Mouse (Mus musculus) embryonic facial prominence, embryonic 11.5 days (tissue): ENCODE measurements around the gene Itga1. TPM values are rescaled to one million over a fixed set of nuclear protein-coding genes. Genes with fewer than 3 reads are reported as not detected.
A peak's percentile ranks its signal among the peaks of the same experiment; 100 is the strongest.

ENCODE experiments used
- ATAC-seq: fragments of 200-750 bp; cut with Nextera tagmentation; replicated peaks from 2 replicates; pipeline ENCODE4 v1.8.0; 2017; ENCODE audit warnings: low read depth; ENCODE audit not compliant: insufficient number of reproducible peaks, low FRiP score, low TSS enrichment
- DNase-seq: peaks from one replicate; pipeline ENCODE4 v3.0.0-alpha.2; 2015; ENCODE audit warnings: low spot score
- H3K27ac ChIP-seq: fragments of 300-500 bp; sonication (generic); replicated peaks from 2 replicates; pipeline ENCODE4 v1.5.1; 2014; ENCODE audit warnings: mild to moderate bottlenecking, low read depth, low read length, control low read depth
- H3K27me3 ChIP-seq: fragments of 300-500 bp; sonication (generic); 2 replicates; pipeline ENCODE4 v1.6.1; 2014; ENCODE audit warnings: mild to moderate bottlenecking, low read length, moderate library complexity, mixed read lengths; ENCODE audit not compliant: control insufficient read depth, insufficient read depth
- H3K36me3 ChIP-seq: fragments of 300-500 bp; sonication (generic); replicated peaks from 2 replicates; pipeline ENCODE4 v1.6.1; 2014; ENCODE audit warnings: low read depth, mild to moderate bottlenecking, low read length, moderate library complexity, mixed read lengths; ENCODE audit not compliant: control insufficient read depth, insufficient read depth
- H3K4me1 ChIP-seq: fragments of 300-500 bp; sonication (generic); 2 replicates; pipeline ENCODE4 v1.6.1; 2014; ENCODE audit warnings: low read length, mixed read lengths; ENCODE audit not compliant: control insufficient read depth, insufficient read depth
- H3K4me2 ChIP-seq: fragments of 300-500 bp; sonication (generic); 2 replicates; pipeline ENCODE4 v1.6.1; 2014; ENCODE audit warnings: low read depth, mild to moderate bottlenecking, control low read depth, low read length, moderate library complexity
- H3K4me3 ChIP-seq: fragments of 300-500 bp; sonication (generic); 2 replicates; pipeline ENCODE4 v1.5.1; 2014; ENCODE audit warnings: low read depth, low read length, control low read depth
- H3K9ac ChIP-seq: fragments of 300-500 bp; sonication (generic); replicated peaks from 2 replicates; pipeline ENCODE4 v1.6.1; 2014; ENCODE audit warnings: mild to moderate bottlenecking, control low read depth, low read length
- H3K9me3 ChIP-seq: fragments of 300-500 bp; sonication (generic); replicated peaks from 2 replicates; pipeline ENCODE4 v1.6.1; 2016; ENCODE audit warnings: mild to moderate bottlenecking, low read length, inconsistent platforms, mixed read lengths; ENCODE audit not compliant: control insufficient read depth
- WGBS: fragments of 180-500 bp; shearing (Covaris S2); extraction: QIAGEN DNeasy Blood & Tissue Kit; methylation state at CpG from one replicate; pipeline ENCODE4 v1.1.7; 2014; 5-methylcytosine and 5-hydroxymethylcytosine counted together
- polyA plus RNA-seq: library from polyadenylated mRNA; unstranded; fragments of >200 nt; fragmentation: Nextera tagmentation; extraction: Ambion mirVana; gene quantifications from 2 replicates; pipeline ENCODE4 v1.2.1, GENCODE M21; 2014

The Itga1 gene
- polyA plus RNA-seq, 1 experiment from 2014 or later: 2.6 TPM

DNA sequence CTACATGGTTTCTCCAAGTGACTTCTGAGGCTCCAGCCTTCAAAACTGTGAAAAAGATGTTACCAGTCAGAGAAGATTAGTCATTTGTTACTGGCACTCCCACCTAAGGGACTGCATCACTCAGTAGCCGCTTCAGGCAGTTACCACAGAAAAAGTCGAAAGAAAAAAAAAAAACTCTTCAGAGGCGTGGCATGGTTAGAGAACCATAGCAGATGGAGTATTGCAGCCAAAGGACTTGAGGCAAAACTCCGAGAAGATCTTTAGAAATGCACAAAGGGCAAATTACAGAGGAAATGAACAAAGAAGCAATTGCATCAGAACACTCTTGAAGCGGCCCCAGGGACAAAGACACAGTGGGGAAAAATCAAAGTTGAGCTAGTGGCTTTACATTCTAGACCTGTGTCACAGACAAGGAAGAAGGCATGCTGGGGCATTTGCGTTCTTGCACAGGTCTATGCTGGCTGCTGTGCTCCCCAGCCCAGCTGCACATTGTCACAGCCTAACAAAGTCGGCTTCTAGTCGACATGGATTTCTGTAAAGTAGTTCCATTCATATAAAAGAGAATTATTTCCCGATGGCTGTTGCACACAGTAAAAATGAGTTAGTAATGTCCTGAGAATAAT lies 95.4 kb downstream of the Itga1 start:
- no peak for ATAC-seq
- DNase-seq: no peak
- Histone ChIP-seq H3K27ac (no peak overlapping the region), H3K36me3 (no peaks in the 10 kb centered on the region), H3K9me3 (no peaks in the 10 kb centered on the region), H3K4me2 (no peak overlapping the region), H3K9ac (no peak overlapping the region), H3K27me3 (no peaks in the 10 kb centered on the region), H3K4me3 (no peak overlapping the region), H3K4me1 (no peaks in the 10 kb centered on the region)
- 49% methylated on average over 9 of the region's 9 CpGs for WGBS

GRCm38 (mm10) chr13:115005342-115005741 lies 96.4 kb downstream of the Itga1 start:
- Histone ChIP-seq H3K27me3 (no peaks in the 10 kb centered on the region), H3K4me1 (no peaks in the 10 kb centered on the region), H3K4me3 (no peak overlapping the region), H3K9me3 (no peaks in the 10 kb centered on the region), H3K4me2 (no peak overlapping the region), H3K9ac (no peak overlapping the region), H3K36me3 (no peaks in the 10 kb centered on the region), H3K27ac (no peak overlapping the region)
- WGBS: 81% methylated on average over 6 of the region's 6 CpGs
- no peak for ATAC-seq
- DNase-seq: no peak

GRCm38 (mm10) chr13:115003444-115004053 lies 98.2 kb downstream of the Itga1 start:
- Histone ChIP-seq H3K9me3 (no peaks in the 10 kb centered on the region), H3K9ac (no peak overlapping the region), H3K36me3 (no peaks in the 10 kb centered on the region), H3K27ac (no peak overlapping the region), H3K4me3 (no peak overlapping the region), H3K4me1 (no peaks in the 10 kb centered on the region), H3K4me2 (no peak overlapping the region), H3K27me3 (no peaks in the 10 kb centered on the region)
- DNase-seq (no peak), ATAC-seq (no peak)
- 43% methylated on average over 7 of the region's 7 CpGs for WGBS

- whole genome bisulfite sequencing: 84% methylated on average over 3 of the region's 3 CpGs
- no peak overlapping the region for H3K9ac ChIP-seq
- H3K4me3 ChIP-seq: no peak overlapping the region
Observed at GRCm38 (mm10) chr13:115002837-115003236, 98.9 kb downstream of the Itga1 start.

GRCm38 (mm10) chr13:115002155-115002554 lies 99.6 kb downstream of the Itga1 start:
- Histone ChIP-seq H3K27ac (no peak overlapping the region), H3K27me3 (no peaks in the 10 kb centered on the region), H3K9me3 (no peaks in the 10 kb centered on the region), H3K4me1 (no peaks in the 10 kb centered on the region), H3K4me3 (no peak overlapping the region), H3K36me3 (no peaks in the 10 kb centered on the region), H3K9ac (no peak overlapping the region), H3K4me2 (no peak overlapping the region)
- DNase-seq (no peak), ATAC-seq (no peak)
- WGBS: 87% methylated on average over 5 of the region's 5 CpGs

More at GRCm38 (mm10) chr13:115002837-115003236, 98.9 kb downstream of the Itga1 start:
- ATAC-seq (no peak), DNase-seq (no peak)
- Histone ChIP-seq H3K27ac (no peak overlapping the region), H3K4me2 (no peak overlapping the region), H3K9me3 (no peaks in the 10 kb centered on the region), H3K36me3 (no peaks in the 10 kb centered on the region), H3K27me3 (no peaks in the 10 kb centered on the region), H3K4me1 (no peaks in the 10 kb centered on the region)

GRCm38 (mm10) chr13:114999582-114999981 lies 102.2 kb downstream of the Itga1 start:
- 84% methylated on average over 4 of the region's 4 CpGs for WGBS
- Histone ChIP-seq H3K4me3 (no peak overlapping the region), H3K27ac (no peak overlapping the region), H3K36me3 (no peaks in the 10 kb centered on the region), H3K27me3 (no peaks in the 10 kb centered on the region), H3K4me1 (no peaks in the 10 kb centered on the region), H3K9me3 (no peaks in the 10 kb centered on the region), H3K4me2 (no peak overlapping the region), H3K9ac (no peak overlapping the region)
- ATAC-seq: no peak
- no peak for DNase-seq

DNA sequence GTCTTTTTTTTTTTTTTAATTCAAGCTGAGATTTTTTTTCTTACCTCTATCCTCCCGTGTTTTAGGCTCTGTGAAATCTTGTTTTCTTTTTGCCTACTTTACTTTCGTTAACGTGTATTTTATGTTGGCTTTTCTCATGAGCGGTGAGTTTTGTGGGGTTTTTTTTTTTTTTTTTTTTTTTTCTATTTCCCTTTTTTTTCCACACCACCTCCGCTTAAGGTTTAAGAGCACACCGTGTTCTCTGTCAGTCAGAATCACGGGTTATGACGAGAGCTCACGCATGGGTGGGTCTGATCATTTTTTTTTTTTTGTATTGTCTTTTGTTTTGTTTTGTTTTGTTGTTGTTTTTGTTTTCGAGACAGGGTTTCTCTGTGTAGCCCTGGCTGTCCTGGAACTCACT lies 103.7 kb downstream of the Itga1 start:
- H3K9ac ChIP-seq: no peak overlapping the region
- no peaks in the 10 kb centered on the region for H3K36me3 ChIP-seq
- H3K9me3 ChIP-seq: no peaks in the 10 kb centered on the region
- ATAC-seq (no peak), DNase-seq (no peak)
- no peak overlapping the region for H3K4me2 ChIP-seq
- no peak overlapping the region for H3K4me3 ChIP-seq
- WGBS: 93% methylated on average over 10 of the region's 10 CpGs
- no peaks in the 10 kb centered on the region for H3K4me1 ChIP-seq
- no peak overlapping the region for H3K27ac ChIP-seq
- H3K27me3 ChIP-seq: no peaks in the 10 kb centered on the region

GRCm38 (mm10) chr13:114992260-114993014 lies 109.3 kb downstream of the Itga1 start:
- H3K27me3 ChIP-seq: no peaks in the 10 kb centered on the region
- no peaks in the 10 kb centered on the region for H3K4me1 ChIP-seq
- no peaks in the 10 kb centered on the region for H3K36me3 ChIP-seq
- H3K4me3 ChIP-seq: no peak overlapping the region
- H3K4me2 ChIP-seq: no peak overlapping the region
- DNase-seq: peak; percentile 52
- H3K9ac ChIP-seq: no peak overlapping the region
- H3K9me3 ChIP-seq: no peaks in the 10 kb centered on the region
- 23% methylated on average over 14 of the region's 14 CpGs for WGBS
- no peak for ATAC-seq
- no peak overlapping the region for H3K27ac ChIP-seq
